Mouse (Mus musculus): ENCODE results near the gene Olfr597.
"Not testable (repeated sequence)": the region's sequence is repeated elsewhere in the genome, so short reads cannot be mapped to it uniquely, and the experiment has no call there.

The Olfr597 gene

DNA sequence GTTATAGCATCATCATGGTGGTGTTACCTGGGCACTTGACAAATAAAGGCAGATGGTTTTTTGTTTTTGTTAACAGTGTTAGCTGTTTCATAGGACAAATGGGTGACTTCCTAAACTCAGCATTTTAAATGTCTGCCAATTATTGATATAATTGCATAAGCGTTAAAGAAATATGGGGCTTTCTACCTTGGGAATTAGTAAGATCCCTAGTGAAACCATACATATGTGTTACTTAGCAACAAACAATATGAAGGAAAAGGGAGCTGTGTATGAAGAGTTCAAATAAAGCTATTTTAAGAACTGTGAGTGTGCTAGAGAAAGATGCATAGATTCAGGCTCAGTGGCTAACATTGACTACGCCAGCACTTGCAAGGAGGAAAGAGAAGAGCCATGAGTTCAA, at the start of gene Olfr597:
TSS of gene Olfr597 (plus strand) at position 301 of the 400 bp plus-strand sequence.
- not testable (repeated sequence) for DNase-seq (ENCODE audit: low read depth)

DNA sequence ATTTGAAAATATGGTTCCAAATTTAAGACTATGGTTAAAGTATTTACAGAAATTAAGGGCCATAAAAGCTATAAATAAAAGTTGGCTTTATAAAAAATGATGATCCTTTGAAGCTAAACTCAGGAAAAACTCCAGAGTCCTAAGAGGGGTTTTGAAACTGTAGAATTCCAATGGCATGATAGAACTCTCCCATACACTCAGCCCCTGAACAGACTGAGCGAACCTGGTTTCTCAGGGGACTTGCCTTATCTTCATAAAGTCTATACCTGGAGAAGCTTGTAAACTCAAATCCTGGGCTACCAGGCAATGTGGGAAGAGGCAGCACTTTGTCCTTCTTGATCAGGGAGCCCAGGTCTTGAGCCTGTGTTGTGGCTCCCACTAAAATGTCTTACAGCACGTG, 10.8 kb upstream of the Olfr597 start, which contains the start of gene Olfr596:
TSS of gene Olfr596 (plus strand) at position 301 of the 400 bp plus-strand sequence.
- not testable (repeated sequence) for DNase-seq (ENCODE audit: low read depth)

DNA sequence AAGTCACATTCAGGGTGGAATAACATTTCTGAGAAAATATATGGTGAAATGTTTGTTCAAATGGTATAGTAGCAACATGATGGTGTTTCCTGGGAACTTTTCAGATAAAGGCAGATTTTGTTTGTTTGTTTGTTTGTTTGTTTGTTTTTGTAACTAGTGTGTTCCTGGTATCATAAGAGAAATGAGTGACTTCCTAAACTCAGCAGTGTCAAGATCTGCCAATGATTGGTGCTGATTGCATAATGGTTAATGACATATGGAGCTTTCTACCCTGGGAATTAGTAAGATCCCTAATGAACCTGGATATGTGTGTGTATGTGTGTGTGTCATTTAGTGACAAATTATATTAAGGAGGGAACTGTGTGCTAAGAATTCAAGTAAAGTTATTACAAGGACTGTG, 7.2 kb downstream of the Olfr597 start, which contains the start of gene Olfr598:
TSS of gene Olfr598 (plus strand) at position 301 of the 400 bp plus-strand sequence.
- no peak for DNase-seq (ENCODE audit: low read depth)

DNA sequence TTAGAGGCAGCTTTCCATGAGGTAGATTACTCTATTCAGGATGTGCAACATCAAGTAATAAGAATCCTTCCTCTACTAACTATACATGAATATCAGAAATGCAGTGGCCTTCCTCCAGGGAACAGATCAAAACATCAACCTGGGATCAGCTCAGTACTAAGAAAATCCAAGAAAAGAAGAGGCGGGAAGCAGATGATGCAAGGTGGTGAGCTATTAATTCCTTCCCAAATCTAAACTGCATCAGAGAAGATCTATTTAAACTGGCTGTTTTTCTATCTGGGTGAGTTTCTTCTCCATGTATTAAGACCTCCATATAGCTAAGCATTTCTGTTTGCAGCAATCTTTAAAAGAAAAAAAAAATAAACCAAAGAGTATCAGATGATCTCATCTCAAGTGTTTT, 19.5 kb downstream of the Olfr597 start, which contains the start of gene Olfr599:
TSS of gene Olfr599 (plus strand) at position 301 of the 400 bp plus-strand sequence.
- DNase-seq (ENCODE audit: low read depth) = no peak

DNA sequence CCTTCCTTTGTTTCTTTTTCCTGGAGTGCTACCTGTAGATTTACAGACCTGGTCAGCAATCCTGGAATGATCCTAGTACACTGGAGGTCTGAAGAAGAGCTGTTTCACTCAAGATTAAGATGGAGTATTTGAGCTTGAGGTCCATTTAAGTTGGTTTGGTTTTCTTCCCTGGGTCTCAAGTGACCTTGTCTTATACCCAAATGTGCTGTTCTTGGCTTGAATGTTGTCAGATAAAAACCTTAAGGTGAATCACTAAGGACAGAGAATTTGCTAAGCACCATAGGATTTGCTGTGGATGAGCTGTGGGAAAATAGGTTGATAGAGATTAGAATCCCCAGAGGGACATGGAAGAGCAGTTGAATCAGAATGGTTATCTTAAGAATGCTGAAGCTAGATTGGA, 33.5 kb downstream of the Olfr597 start, which contains the start of gene Olfr600:
TSS of gene Olfr600 (minus strand) at position 101 of the 400 bp plus-strand sequence.
- DNase-seq (ENCODE audit: low read depth) = no peak

DNA sequence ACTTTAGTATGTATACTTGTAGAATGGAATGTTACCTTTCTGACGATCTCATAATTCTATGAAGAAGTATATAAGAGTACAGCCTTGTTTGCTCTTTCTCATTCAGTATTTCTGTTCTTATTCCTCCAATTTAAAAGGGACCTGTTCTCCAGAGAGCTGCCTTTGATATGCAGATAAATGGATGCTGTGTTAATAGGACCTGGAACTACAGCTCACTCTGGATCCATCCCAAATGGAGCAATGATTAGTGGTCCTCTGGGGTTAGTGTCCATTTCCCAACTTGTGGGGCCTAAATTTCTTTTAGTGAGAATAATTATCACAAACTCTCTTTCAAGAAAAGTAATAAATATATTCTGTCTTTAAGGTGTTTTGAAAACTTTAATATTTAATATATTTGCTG, 46.4 kb downstream of the Olfr597 start, which contains the start of gene Olfr601:
TSS of gene Olfr601 (minus strand) at position 101 of the 400 bp plus-strand sequence.
- no peak for DNase-seq (ENCODE audit: low read depth)
